Mouse (Mus musculus) heart, embryonic 10.5 days (tissue): ENCODE measurements around the gene Pcnx3. TPM values are rescaled to one million over a fixed set of nuclear protein-coding genes. Genes with fewer than 3 reads are reported as not detected.
A peak's percentile ranks its signal among the peaks of the same experiment; 100 is the strongest.
"Not testable (repeated sequence)": the region's sequence is repeated elsewhere in the genome, so short reads cannot be mapped to it uniquely, and the experiment has no call there.

Experiments
- DNase-seq: peaks from one replicate; pipeline ENCODE4 v3.0.0-alpha.2; 2017; ENCODE audit warnings: low spot score
- H3K27ac ChIP-seq: fragments of 300-500 bp; sonication (generic); 2 replicates; pipeline ENCODE4 v1.5.1; 2016; ENCODE audit warnings: mild to moderate bottlenecking
- H3K27me3 ChIP-seq: fragments of 300-500 bp; sonication (generic); 2 replicates; pipeline ENCODE4 v1.6.1; 2016; ENCODE audit warnings: mild to moderate bottlenecking; ENCODE audit not compliant: poor library complexity, insufficient read depth, severe bottlenecking
- H3K36me3 ChIP-seq: fragments of 300-500 bp; sonication (generic); 2 replicates; pipeline ENCODE4 v1.6.1; 2016; ENCODE audit warnings: mild to moderate bottlenecking, moderate library complexity
- H3K4me1 ChIP-seq: fragments of 300-500 bp; sonication (generic); 2 replicates; pipeline ENCODE4 v1.6.1; 2016; ENCODE audit warnings: mild to moderate bottlenecking
- H3K4me3 ChIP-seq: fragments of 300-500 bp; sonication (generic); 2 replicates; pipeline ENCODE4 v1.5.1; 2016; ENCODE audit warnings: mild to moderate bottlenecking, moderate library complexity
- H3K9me3 ChIP-seq: fragments of 300-500 bp; sonication (generic); 2 replicates; pipeline ENCODE4 v1.6.1; 2016; ENCODE audit warnings: mild to moderate bottlenecking, moderate library complexity
- WGBS: fragments of 180-500 bp; shearing (Covaris S2); methylation state at CpG from one replicate; pipeline ENCODE4 v1.1.7; 2016; 5-methylcytosine and 5-hydroxymethylcytosine counted together
- polyA plus RNA-seq: library from polyadenylated mRNA; unstranded; fragments of >200 nt; fragmentation: Nextera tagmentation; extraction: Ambion mirVana; gene quantifications from 2 replicates; pipeline ENCODE4 v1.2.1, GENCODE M21; 2016

Gene Pcnx3
- polyA plus RNA-seq, 1 experiment from 2014 or later = 26.3 TPM

DNA sequence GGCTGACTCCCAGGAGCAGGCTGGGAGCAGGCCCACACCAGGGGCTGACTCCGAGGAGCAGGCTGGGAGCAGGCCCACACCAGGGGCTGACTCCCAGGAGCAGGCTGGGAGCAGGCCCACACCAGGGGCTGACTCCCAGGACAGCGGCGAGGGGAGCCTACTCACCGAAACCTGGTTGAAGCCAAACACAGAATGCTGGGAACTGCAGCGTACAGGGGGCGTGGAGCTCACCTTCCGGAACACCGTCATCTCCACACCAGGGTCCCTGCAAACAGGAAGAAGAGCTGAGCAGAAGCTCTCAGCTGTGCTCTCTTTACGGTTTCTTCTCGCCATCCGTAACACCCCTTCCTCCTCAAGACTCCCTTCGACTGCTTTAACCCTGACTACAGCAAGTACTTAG lies 1.8 kb downstream of the Pcnx3 start:
- WGBS = 90% methylated on average over 12 of the region's 12 CpGs
- not testable (repeated sequence) for DNase-seq, H3K27me3 ChIP-seq, H3K9me3 ChIP-seq
- peak overlapping the region; percentile 96 for H3K4me3 ChIP-seq
- peaks cover 68% of the 10 kb centered on the region for H3K36me3 ChIP-seq
- peak overlapping the region; percentile 94; the same call in 1 of the 2 replicates for H3K27ac ChIP-seq
- peaks cover 34% of the 10 kb centered on the region for H3K4me1 ChIP-seq

DNA sequence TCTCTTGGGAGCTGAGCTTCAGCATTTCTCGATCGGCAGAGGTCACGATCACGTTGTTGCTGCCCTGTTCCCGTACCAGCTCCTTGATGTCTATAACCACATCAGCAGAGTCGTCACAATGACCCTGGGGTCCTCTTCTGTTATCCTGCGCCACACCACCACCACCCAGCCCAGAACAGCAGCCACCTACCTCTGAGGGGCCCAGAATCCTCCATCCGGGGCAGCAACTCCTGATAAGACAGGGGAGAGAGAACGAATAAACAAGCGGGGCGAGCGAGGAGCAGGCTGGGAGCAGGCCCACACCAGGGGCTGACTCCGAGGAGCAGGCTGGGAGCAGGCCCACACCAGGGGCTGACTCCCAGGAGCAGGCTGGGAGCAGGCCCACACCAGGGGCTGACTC lies 2.3 kb downstream of the Pcnx3 start:
- Histone ChIP-seq H3K9me3 (no peaks in the 10 kb centered on the region), H3K36me3 (peaks cover 68% of the 10 kb centered on the region), H3K27ac (no peak overlapping the region), H3K4me1 (peaks cover 29% of the 10 kb centered on the region), H3K27me3 (no peaks in the 10 kb centered on the region), H3K4me3 (no peak overlapping the region)
- 80% methylated on average over 13 of the region's 13 CpGs for WGBS
- no peak for DNase-seq

DNA sequence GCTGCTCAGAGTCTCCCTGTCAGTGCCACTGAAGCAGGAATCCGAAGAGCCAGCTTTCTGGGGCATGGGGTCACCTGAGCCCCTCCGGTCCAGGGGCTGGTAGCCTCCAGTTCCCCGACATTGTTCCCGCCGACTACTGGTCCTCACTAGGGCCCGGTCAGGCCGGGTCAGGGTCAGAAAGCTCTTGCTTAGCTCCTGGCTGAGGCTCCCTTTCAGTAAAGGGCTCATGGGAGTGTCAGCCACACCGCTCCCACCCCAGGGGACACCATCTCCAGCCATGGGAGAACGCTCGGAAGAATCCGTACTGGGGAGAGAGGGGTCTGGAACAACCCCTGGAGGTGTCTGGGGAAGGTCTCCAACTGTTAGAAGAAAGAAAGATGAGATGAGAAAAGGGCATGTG lies 2.8 kb downstream of the Pcnx3 start:
- WGBS = 92% methylated on average over 11 of the region's 11 CpGs

DNA sequence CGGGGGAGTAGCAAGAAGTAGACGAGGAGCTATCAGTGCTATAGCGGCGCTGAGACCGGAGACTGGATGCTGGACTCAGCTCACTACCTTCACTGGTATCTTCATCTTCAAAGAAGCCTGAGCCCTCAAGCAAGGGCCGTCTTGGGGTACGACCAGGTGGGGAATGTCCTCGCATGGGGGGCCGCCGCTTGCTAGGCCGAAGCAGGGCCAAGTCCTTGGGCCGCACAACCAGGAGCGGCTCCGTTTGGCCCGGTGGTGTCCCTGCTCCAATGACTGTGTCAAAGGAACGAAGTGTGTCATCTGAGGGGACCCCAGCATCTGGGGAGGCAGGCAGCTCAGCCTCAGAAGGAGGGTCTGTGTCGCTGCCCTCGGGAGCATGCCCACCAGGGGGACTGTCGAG lies 3.3 kb downstream of the Pcnx3 start:
- 92% methylated on average over 19 of the region's 19 CpGs for WGBS
- Histone ChIP-seq H3K36me3 (peaks cover 69% of the 10 kb centered on the region), H3K9me3 (no peaks in the 10 kb centered on the region), H3K4me3 (no peak overlapping the region), H3K4me1 (peaks cover 19% of the 10 kb centered on the region), H3K27me3 (no peaks in the 10 kb centered on the region), H3K27ac (no peak overlapping the region)
- no peak for DNase-seq

More for the DNA sequence above, 2.8 kb downstream of the Pcnx3 start:
- Histone ChIP-seq H3K4me1 (peaks cover 23% of the 10 kb centered on the region), H3K27ac (peak overlapping the region; percentile 59; the same call in 1 of the 2 replicates), H3K9me3 (no peaks in the 10 kb centered on the region), H3K4me3 (no peak overlapping the region), H3K36me3 (peaks cover 69% of the 10 kb centered on the region), H3K27me3 (no peaks in the 10 kb centered on the region)
- no peak for DNase-seq

DNA sequence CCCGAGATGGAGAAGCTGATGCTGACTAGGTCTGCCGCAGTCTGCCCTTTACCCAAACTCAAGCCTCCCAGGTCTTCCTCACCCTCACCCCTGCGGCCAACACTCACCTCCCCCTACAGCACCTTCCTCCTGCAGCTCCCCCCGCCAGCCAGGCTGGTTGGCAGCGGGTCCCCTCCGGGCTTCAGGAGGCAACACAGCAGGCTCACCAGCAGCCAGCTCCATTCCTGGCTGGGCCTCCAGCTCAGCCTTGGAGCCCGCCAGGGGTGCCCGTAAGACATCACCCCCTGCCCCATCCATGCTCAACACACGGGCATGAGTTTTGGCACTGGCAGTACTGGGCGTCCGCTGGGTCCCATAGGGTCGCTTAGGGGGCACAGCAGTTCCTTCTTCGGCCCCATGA lies 3.7 kb downstream of the Pcnx3 start:
- H3K27ac ChIP-seq = no peak overlapping the region
- no peak for DNase-seq
- no peak overlapping the region for H3K4me3 ChIP-seq
- no peaks in the 10 kb centered on the region for H3K27me3 ChIP-seq
- WGBS = 95% methylated on average over 13 of the region's 13 CpGs
- peaks cover 15% of the 10 kb centered on the region for H3K4me1 ChIP-seq
- H3K36me3 ChIP-seq = peaks cover 72% of the 10 kb centered on the region
- no peaks in the 10 kb centered on the region for H3K9me3 ChIP-seq

DNA sequence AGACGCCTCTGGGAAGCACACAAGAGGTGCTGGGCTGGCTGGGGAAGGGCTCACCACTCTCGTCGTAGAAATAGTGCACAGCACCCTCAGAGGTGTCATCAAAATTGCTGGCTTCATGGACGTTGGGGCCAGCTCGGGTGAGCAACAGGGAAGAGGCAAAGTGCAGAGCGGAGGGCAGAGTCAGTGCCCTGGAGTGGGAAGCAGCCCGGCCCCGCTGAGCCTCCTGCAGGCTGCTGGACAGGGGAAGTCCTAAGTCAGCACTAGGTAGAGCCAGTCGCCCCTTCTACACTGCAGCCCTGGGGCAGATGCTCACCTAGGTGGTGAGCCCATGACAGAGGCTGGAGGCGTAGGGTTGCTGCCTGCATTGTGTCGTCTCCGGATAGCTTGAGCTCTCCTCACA lies 4.5 kb downstream of the Pcnx3 start:
- no peaks in the 10 kb centered on the region for H3K27me3 ChIP-seq
- no peak overlapping the region for H3K27ac ChIP-seq
- 90% methylated on average over 12 of the region's 12 CpGs for WGBS
- peaks cover 80% of the 10 kb centered on the region for H3K36me3 ChIP-seq
- DNase-seq = no peak
- H3K4me1 ChIP-seq = peaks cover 13% of the 10 kb centered on the region
- H3K4me3 ChIP-seq = no peak overlapping the region
- no peaks in the 10 kb centered on the region for H3K9me3 ChIP-seq

DNA sequence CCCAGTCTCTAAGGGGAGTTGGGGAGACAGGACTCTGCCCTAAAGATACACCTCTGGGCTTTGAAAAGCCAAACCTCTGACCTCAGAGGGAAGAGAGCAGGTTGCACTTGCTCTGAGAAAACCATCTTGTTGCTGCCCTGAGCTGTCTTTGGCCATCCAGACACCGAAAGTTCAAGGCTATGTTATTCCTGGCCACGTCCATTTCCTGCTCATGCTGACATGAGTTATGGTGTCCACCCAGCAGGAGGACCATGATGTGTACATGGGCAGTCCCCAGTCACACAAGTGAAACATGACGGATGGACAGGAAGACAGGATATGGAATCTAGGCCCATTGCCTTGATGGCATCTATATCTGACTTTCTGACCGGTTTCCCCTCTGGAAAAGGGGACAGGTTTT lies 8.3 kb downstream of the Pcnx3 start:
- DNase-seq = no peak
- Histone ChIP-seq H3K4me1 (no peaks in the 10 kb centered on the region), H3K4me3 (no peak overlapping the region), H3K36me3 (peaks cover 94% of the 10 kb centered on the region), H3K9me3 (no peaks in the 10 kb centered on the region), H3K27me3 (no peaks in the 10 kb centered on the region), H3K27ac (no peak overlapping the region)
- WGBS = 83% methylated on average over 4 of the region's 4 CpGs

DNA sequence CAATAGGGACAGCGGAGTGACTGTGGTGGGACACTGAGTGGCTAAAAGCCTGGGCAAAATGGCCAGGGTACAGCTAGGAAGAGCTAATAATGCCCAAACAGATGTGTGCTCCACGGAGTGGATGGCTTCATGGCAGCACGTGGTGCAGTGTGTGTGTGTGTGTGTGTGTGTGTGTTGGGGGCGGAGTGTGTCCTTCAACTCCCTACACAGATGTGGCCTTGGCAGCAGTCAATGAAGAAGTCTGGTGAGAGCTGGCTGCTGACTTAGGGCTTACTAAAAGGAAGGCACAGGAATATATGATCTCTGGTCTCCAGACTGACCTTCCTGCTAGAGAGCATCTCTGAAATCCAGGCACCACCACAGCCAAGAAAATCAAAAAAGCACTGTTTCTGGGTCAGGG lies 20.3 kb downstream of the Pcnx3 start:
- H3K4me3 ChIP-seq = no peak overlapping the region
- no peaks in the 10 kb centered on the region for H3K9me3 ChIP-seq
- no peak overlapping the region for H3K27ac ChIP-seq
- peaks cover 28% of the 10 kb centered on the region for H3K4me1 ChIP-seq
- WGBS = 89% methylated on average over 4 of the region's 4 CpGs
- H3K36me3 ChIP-seq = peaks cover 88% of the 10 kb centered on the region
- H3K27me3 ChIP-seq = no peaks in the 10 kb centered on the region
- DNase-seq = no peak

DNA sequence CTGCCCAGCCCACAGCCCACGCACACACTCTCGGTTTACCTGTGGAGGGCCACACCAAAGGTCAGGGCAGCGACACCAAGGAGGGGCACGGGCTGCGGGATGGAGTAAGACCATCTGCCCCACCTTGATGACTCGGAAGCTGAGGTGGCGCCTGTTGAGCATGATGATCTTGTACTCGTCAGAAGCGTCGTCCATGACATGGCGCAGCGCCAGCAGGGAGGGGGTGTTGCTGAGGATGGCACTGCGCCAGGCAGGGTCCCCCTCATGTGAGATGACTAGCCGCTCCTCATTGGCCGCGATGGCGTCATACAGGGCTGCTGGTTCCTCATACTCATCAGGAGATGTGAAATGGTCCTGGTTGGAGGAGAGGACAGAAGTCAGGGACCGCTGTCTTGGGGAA lies 22.3 kb downstream of the Pcnx3 start:
- Histone ChIP-seq H3K27me3 (no peaks in the 10 kb centered on the region), H3K36me3 (peaks cover 68% of the 10 kb centered on the region), H3K4me3 (no peak overlapping the region), H3K9me3 (no peaks in the 10 kb centered on the region), H3K4me1 (peaks cover 44% of the 10 kb centered on the region), H3K27ac (no peak overlapping the region)
- DNase-seq = no peak
- 94% methylated on average over 18 of the region's 18 CpGs for WGBS

DNA sequence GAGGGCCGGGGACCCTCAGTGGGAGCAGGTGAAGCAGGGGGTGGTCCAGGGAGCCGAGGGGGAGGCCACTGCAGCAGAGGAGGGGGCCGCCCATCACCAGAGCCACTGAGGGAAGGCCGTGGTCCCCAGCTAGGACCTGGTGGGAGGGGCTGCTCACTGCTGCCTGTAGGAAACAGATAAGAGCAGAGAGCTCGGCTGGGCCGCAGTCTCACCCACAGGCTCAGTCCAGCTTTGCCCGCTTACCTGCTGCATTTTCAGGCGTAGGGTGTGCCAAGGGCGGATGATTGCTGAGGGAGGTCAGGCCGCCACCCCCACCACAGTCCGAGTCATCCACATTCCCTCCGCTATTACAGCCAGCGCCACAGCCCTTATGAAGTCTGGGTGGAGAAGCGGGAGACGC lies 23.2 kb downstream of the Pcnx3 start:
- Histone ChIP-seq H3K27ac (peak overlapping the region; percentile 48; the same call in 1 of the 2 replicates), H3K9me3 (no peaks in the 10 kb centered on the region), H3K27me3 (peaks cover 4% of the 10 kb centered on the region; the same call in 1 of the 2 replicates), H3K36me3 (peaks cover 65% of the 10 kb centered on the region), H3K4me1 (peaks cover 53% of the 10 kb centered on the region), H3K4me3 (peak overlapping the region; percentile 27)
- WGBS = 63% methylated on average over 15 of the region's 15 CpGs
- DNase-seq = peak; percentile 89

DNA sequence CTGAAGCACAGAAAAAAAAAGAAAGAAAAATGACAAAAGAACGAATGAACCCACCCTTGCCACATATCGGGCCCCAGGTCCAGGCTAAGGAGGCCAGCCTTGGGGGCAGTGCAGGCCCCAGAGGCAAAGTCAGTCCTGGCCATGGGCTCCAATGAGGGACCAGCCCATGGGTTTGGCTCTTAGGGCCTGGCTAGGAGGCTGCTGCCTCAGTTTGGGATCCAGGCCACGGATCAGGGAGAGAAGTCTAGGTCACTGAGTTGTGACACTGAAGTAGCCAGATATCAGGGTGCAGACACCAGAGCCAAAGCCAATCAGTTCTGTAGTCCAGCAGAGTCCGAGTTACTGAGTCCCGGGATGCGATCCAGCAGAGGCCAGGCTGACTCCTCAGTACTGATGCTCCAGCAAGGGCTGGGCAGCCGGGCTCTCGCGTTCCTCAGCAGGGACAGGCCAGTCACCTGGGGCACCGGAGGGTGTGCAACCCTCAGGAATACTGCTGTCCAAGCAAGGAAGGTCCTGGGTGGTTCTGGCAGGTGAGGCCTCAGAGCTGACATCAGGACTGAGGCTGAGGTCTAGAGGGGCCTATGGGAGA lies 23.9 kb downstream of the Pcnx3 start:
- Histone ChIP-seq H3K36me3 (peaks cover 65% of the 10 kb centered on the region), H3K27me3 (peaks cover 5% of the 10 kb centered on the region; the same call in 1 of the 2 replicates), H3K4me3 (no peak overlapping the region; the same call in 1 of the 2 replicates), H3K9me3 (no peaks in the 10 kb centered on the region), H3K27ac (peak overlapping the region; percentile 32; the same call in 1 of the 2 replicates), H3K4me1 (peaks cover 55% of the 10 kb centered on the region)
- WGBS = 92% methylated on average over 10 of the region's 10 CpGs
- DNase-seq = peak; percentile 76

DNA sequence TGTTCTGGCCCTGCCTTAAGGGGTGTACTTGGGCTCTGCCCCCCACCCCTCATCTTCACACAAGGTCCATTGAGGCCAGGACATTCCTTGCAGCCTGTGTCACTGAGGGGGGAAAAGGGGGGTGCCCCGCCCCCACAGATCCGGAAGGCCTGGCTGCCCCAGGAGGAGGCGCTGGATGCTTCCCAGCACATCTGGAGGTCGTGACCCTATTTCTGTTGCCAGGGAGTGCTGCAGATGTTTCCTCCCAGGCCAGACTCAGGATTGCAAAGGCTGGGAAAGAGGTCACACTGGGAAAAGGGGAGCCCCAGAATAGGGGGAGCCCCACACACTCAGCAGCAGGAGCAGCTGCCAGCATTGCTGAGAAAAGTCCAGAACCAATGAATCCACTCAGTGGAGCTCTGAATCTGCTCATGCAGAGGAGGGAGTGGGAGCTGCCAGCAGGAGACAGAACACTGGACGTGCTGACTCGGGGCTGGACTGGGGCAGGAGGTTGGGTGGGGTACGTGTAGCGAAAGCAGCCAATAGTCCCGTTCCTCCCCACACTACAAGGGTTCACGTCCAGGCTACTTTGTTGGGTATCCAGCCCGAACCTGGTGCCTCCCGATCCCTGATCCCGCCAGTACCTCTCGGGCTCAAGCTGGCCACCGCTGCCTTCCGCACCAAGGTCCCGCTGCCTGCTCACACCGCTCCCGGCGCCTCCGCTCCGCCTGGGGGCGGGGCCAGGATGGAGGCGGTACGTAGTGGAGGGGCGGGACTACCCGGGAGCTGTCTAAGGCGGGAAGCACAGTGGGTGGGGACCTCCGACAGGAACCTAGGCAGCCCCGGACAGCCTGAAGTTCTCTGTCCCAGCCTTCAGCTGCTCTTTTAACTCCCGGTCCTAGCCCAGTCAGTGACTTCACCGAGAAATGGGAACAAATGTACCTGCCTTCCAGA lies 25.5 kb downstream of the Pcnx3 start, which contains the start of gene Sipa1:
Sipa1 (minus strand) TSS at position 727 of the 933 bp plus-strand sequence.
- Histone ChIP-seq H3K27ac (peak within 1 kb of the TSS; percentile 82), H3K4me3 (peak within 1 kb of the TSS; percentile 60), H3K9me3 (no peaks in the 10 kb centered on the region), H3K27me3 (peaks cover 5% of the 10 kb centered on the region), H3K4me1 (peaks cover 57% of the 10 kb centered on the region), H3K36me3 (peaks cover 63% of the 10 kb centered on the region)
- peak; percentile 96 for DNase-seq
- 2% methylated on average over 32 of the region's 32 CpGs for WGBS

DNA sequence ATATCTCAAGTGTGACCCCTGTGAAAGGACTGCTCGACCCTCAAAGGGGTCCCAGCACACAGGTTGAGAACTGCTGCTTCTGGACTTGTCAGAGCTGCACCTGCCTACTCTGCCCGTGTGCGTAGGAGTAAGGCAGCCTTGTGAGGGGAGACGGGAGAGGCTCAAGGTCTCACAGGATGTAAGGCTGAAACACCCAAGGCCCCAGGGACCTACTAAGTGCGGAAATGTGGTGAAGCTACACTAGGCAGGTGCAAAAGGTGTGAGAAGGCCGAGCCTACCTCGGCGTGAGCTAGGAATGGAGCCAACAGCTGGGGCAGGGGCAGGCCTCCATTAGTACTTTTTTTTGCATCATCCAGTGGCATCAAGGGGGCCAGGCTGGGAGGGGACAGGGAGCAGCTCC lies 26.4 kb downstream of the Pcnx3 start:
- WGBS = 72% methylated on average over 8 of the region's 8 CpGs
- H3K4me3 ChIP-seq = peak overlapping the region; percentile 60
- DNase-seq = no peak
- H3K27ac ChIP-seq = peak overlapping the region; percentile 82
- H3K9me3 ChIP-seq = no peaks in the 10 kb centered on the region
- H3K4me1 ChIP-seq = peaks cover 56% of the 10 kb centered on the region
- peaks cover 62% of the 10 kb centered on the region for H3K36me3 ChIP-seq
- peaks cover 5% of the 10 kb centered on the region for H3K27me3 ChIP-seq
